Mouse (Mus musculus): ENCODE results near the gene Kitl.

Gene Kitl

GRCm38 (mm10) chr10:100015370-100016325, at the start of gene Kitl:
TSS of gene Kitl (plus strand) at chr10:100015630.
- no peak for DNase-seq (ENCODE audit: extremely low spot score, low read depth, low spot score)

GRCm38 (mm10) chr10:99972866-99973265, 42.6 kb upstream of the Kitl start:
- DNase-seq (ENCODE audit: extremely low spot score, low read depth, low spot score), result no peak

- no peak for DNase-seq (ENCODE audit: extremely low spot score, low read depth, low spot score)
Observed at GRCm38 (mm10) chr10:99980096-99980495, 35.3 kb upstream of the Kitl start.

GRCm38 (mm10) chr10:99980916-99981315, 34.5 kb upstream of the Kitl start:
- no peak for DNase-seq (ENCODE audit: extremely low spot score, low read depth, low spot score)

GRCm38 (mm10) chr10:99981887-99982286, 33.5 kb upstream of the Kitl start:
- no peak for DNase-seq (ENCODE audit: extremely low spot score, low read depth, low spot score)

GRCm38 (mm10) chr10:99986745-99987144, 28.7 kb upstream of the Kitl start:
- no peak for DNase-seq (ENCODE audit: extremely low spot score, low read depth, low spot score)

GRCm38 (mm10) chr10:99989758-99990157, 25.7 kb upstream of the Kitl start:
- DNase-seq (ENCODE audit: extremely low spot score, low read depth, low spot score), result no peak

- DNase-seq (ENCODE audit: extremely low spot score, low read depth, low spot score), result no peak
Observed at GRCm38 (mm10) chr10:99992121-99992520, 23.3 kb upstream of the Kitl start.

GRCm38 (mm10) chr10:100001452-100001851, 14.0 kb upstream of the Kitl start:
- no peak for DNase-seq (ENCODE audit: extremely low spot score, low read depth, low spot score)

GRCm38 (mm10) chr10:100003797-100004196, 11.6 kb upstream of the Kitl start:
- DNase-seq (ENCODE audit: extremely low spot score, low read depth, low spot score), result no peak

GRCm38 (mm10) chr10:100009681-100010080, 5.7 kb upstream of the Kitl start:
- DNase-seq (ENCODE audit: extremely low spot score, low read depth, low spot score), result no peak

GRCm38 (mm10) chr10:100010291-100010690, 5.1 kb upstream of the Kitl start:
- DNase-seq (ENCODE audit: extremely low spot score, low read depth, low spot score), result no peak

GRCm38 (mm10) chr10:100014096-100014495, 1.3 kb upstream of the Kitl start:
- DNase-seq (ENCODE audit: extremely low spot score, low read depth, low spot score), result no peak

- DNase-seq (ENCODE audit: extremely low spot score, low read depth, low spot score), result no peak
Observed at GRCm38 (mm10) chr10:100016326-100016709, 888 bp downstream of the Kitl start.

GRCm38 (mm10) chr10:100016941-100017770, 1.7 kb downstream of the Kitl start:
- no peak for DNase-seq (ENCODE audit: extremely low spot score, low read depth, low spot score)

- no peak for DNase-seq (ENCODE audit: extremely low spot score, low read depth, low spot score)
Observed at GRCm38 (mm10) chr10:100017771-100018070, 2.3 kb downstream of the Kitl start.

- no peak for DNase-seq (ENCODE audit: extremely low spot score, low read depth, low spot score)
Observed at GRCm38 (mm10) chr10:100018493-100018892, 3.1 kb downstream of the Kitl start.

GRCm38 (mm10) chr10:100019246-100020195, 4.1 kb downstream of the Kitl start:
- no peak for DNase-seq (ENCODE audit: extremely low spot score, low read depth, low spot score)

GRCm38 (mm10) chr10:100022090-100022834, 6.8 kb downstream of the Kitl start:
- DNase-seq (ENCODE audit: extremely low spot score, low read depth, low spot score), result no peak

- DNase-seq (ENCODE audit: extremely low spot score, low read depth, low spot score), result no peak
Observed at GRCm38 (mm10) chr10:100022835-100023093, 7.3 kb downstream of the Kitl start.
